Mouse (Mus musculus) midbrain, embryonic 11.5 days (tissue): ENCODE data around the gene Catsper3. TPM values are rescaled to one million over a fixed set of nuclear protein-coding genes. Genes with fewer than 3 reads are reported as not detected.

Experiments used
- ATAC-seq: fragments of 200-750 bp; cut with Nextera tagmentation; 2 replicates; pipeline ENCODE4 v1.8.0; 2017; ENCODE audit warnings: moderate TSS enrichment, moderate library complexity; ENCODE audit not compliant: low FRiP score
- DNase-seq: peaks from one replicate; pipeline ENCODE4 v3.0.0; 2015; ENCODE audit warnings: low spot score; ENCODE audit errors: missing footprints
- H3K27ac ChIP-seq: fragments of 300-500 bp; sonication (generic); 2 replicates; pipeline ENCODE4 v1.5.1; 2014; ENCODE audit warnings: low read depth, low read length
- H3K27me3 ChIP-seq: fragments of 300-500 bp; sonication (generic); 2 replicates; pipeline ENCODE4 v1.6.1; 2014; ENCODE audit warnings: mild to moderate bottlenecking, low read length, moderate library complexity, mixed read lengths; ENCODE audit not compliant: control insufficient read depth, insufficient read depth
- H3K36me3 ChIP-seq: fragments of 300-500 bp; sonication (generic); 2 replicates; pipeline ENCODE4 v1.6.1; 2014; ENCODE audit warnings: mild to moderate bottlenecking, low read length, moderate library complexity, mixed read lengths; ENCODE audit not compliant: control insufficient read depth, insufficient read depth
- H3K4me1 ChIP-seq: fragments of 300-500 bp; sonication (generic); 2 replicates; pipeline ENCODE4 v1.6.1; 2014; ENCODE audit warnings: low read length; ENCODE audit not compliant: control insufficient read depth, insufficient read depth
- H3K4me2 ChIP-seq: fragments of 300-500 bp; sonication (generic); 2 replicates; pipeline ENCODE4 v1.6.1; 2014; ENCODE audit warnings: mild to moderate bottlenecking, moderate library complexity
- H3K4me3 ChIP-seq: fragments of 300-500 bp; sonication (generic); 2 replicates; pipeline ENCODE4 v1.5.1; 2014; ENCODE audit warnings: low read depth, low read length
- H3K9ac ChIP-seq: fragments of 300-500 bp; sonication (generic); 2 replicates; pipeline ENCODE4 v1.6.1; 2014; ENCODE audit warnings: low read length
- H3K9me3 ChIP-seq: fragments of 300-500 bp; sonication (generic); 2 replicates; pipeline ENCODE4 v1.6.1; 2016; ENCODE audit warnings: low read length; ENCODE audit not compliant: control insufficient read depth
- WGBS: fragments of 180-500 bp; shearing (Covaris S2); extraction: QIAGEN DNeasy Blood & Tissue Kit; methylation state at CpG from one replicate; pipeline ENCODE4 v1.1.7; 2014; 5-methylcytosine and 5-hydroxymethylcytosine counted together
- polyA plus RNA-seq: library from polyadenylated mRNA; unstranded; fragments of >200 nt; fragmentation: Nextera tagmentation; extraction: Ambion mirVana; gene quantifications from 2 replicates; pipeline ENCODE4 v1.2.1, GENCODE M21; 2014

Gene Catsper3
- polyA plus RNA-seq, 1 experiment from 2014 or later = not detected

DNA sequence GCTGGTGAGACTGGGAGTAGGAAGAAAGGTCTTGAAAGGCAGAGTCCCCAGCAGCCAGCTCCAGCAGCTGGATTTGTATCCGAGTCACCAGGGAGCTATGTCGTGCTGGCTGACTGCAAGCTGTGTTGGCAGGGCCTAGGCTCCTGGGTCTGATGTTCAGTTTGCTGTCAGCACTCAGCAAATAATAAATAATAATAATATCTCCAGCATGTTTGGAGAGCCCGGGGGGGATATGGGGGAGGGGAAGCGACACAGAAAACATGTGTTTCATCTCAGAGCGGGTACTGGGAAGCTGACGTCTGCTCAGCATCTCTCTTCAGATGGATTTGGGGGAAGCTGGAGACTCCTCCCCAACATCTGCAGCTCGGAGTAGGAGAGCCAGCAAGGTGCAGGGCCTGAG, 71.4 kb downstream of the Catsper3 start:
- no peak overlapping the region for H3K4me3 ChIP-seq
- no peak for DNase-seq
- no peak overlapping the region for H3K27ac ChIP-seq
- H3K4me1 ChIP-seq = peaks cover 11% of the 10 kb centered on the region
- WGBS = 69% methylated on average over 7 of the region's 7 CpGs
- no peaks in the 10 kb centered on the region for H3K36me3 ChIP-seq
- no peak for ATAC-seq
- H3K9me3 ChIP-seq = no peaks in the 10 kb centered on the region
- no peak overlapping the region for H3K4me2 ChIP-seq
- H3K27me3 ChIP-seq = peaks cover 19% of the 10 kb centered on the region
- H3K9ac ChIP-seq = no peak overlapping the region

DNA sequence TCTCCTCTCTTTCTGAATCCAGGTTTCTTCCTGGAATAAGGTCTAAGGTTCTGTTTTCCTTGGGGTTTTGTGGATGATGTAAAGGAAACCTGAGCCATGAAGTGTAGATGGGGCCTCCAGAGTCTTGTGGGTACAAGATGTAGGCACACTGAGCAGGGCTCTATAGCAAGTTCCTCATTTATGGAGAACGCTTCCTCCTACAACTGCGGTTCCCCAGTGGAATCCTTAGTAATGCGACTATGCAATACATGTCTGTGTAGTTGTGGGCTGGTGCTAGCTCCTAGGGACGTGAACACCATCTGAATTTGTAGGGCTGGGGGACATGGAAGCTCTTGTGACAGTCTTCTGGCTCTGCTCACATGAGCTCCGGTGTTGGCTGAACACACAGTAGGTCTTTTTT, 74.1 kb downstream of the Catsper3 start:
- Histone ChIP-seq H3K27me3 (peaks cover 22% of the 10 kb centered on the region), H3K4me2 (no peak overlapping the region), H3K4me3 (no peak overlapping the region), H3K27ac (no peak overlapping the region), H3K9me3 (no peaks in the 10 kb centered on the region), H3K36me3 (no peaks in the 10 kb centered on the region), H3K4me1 (peaks cover 12% of the 10 kb centered on the region), H3K9ac (no peak overlapping the region)
- DNase-seq = no peak
- WGBS = 92% methylated on average over 5 of the region's 5 CpGs
- ATAC-seq = no peak

Other genes starting within 250 kb of the Catsper3 start
- gene Ddx41, start 247.9 kb upstream of the Catsper3 start, polyA plus RNA-seq = 66.7 and 73.8 TPM in 2 replicates
- 39.9 and 40.8 TPM in 2 replicates for gene Fam193b, start 213.4 kb upstream of the Catsper3 start, polyA plus RNA-seq
- 50.0 and 50.8 TPM in 2 replicates for gene Tmed9, start 210.8 kb upstream of the Catsper3 start, polyA plus RNA-seq
- 16.0 and 21.4 TPM in 2 replicates for gene B4galt7, start 184.7 kb upstream of the Catsper3 start, polyA plus RNA-seq
- 63.7 and 71.6 TPM in 2 replicates for gene Caml, start 161.6 kb upstream of the Catsper3 start, polyA plus RNA-seq
- 48.4 and 63.1 TPM in 2 replicates for gene Ddx46, start 149.5 kb upstream of the Catsper3 start, polyA plus RNA-seq
- 66.0 and 72.3 TPM in 2 replicates for gene B230219D22Rik, start 91.4 kb upstream of the Catsper3 start, polyA plus RNA-seq
- gene Txndc15, start 69.9 kb upstream of the Catsper3 start, polyA plus RNA-seq = 91.4 and 101 TPM in 2 replicates
- 30.4 and 34.9 TPM in 2 replicates for gene Pcbd2, start 57.2 kb upstream of the Catsper3 start, polyA plus RNA-seq
- gene Pitx1, start 51.6 kb downstream of the Catsper3 start, polyA plus RNA-seq = 0.25 and 0.88 TPM in 2 replicates